Mouse (Mus musculus) megakaryocyte, embryonic 14.5 days (primary cell): ENCODE measurements around the gene Tenm4. TPM values are rescaled to one million over a fixed set of nuclear protein-coding genes. Genes with fewer than 3 reads are reported as not detected.

Experiments
- H3K27me3 ChIP-seq: replicated peaks from 2 replicates; pipeline ENCODE3; 2012; ENCODE audit warnings: inconsistent platforms
- H3K36me3 ChIP-seq: replicated peaks from 2 replicates; pipeline ENCODE3; 2012; ENCODE audit warnings: low read length, inconsistent platforms, mixed read lengths
- H3K4me1 ChIP-seq: 2 replicates; pipeline ENCODE4 v1.6.1; 2012; ENCODE audit warnings: inconsistent platforms
- H3K4me3 ChIP-seq: replicated peaks from 2 replicates; pipeline ENCODE3; 2012; ENCODE audit warnings: moderate library complexity, mild to moderate bottlenecking, inconsistent platforms
- H3K9me3 ChIP-seq: 2 replicates; pipeline ENCODE4 v1.6.1; 2012; ENCODE audit warnings: inconsistent platforms
- FLI1 ChIP-seq: IDR thresholded peaks from 2 replicates; pipeline ENCODE4 v1.6.1; 2012; ENCODE audit warnings: low read length, inconsistent platforms, mixed read lengths
- GATA1 ChIP-seq: IDR thresholded peaks from 3 replicates; pipeline ENCODE4 v1.6.1; 2012; ENCODE audit warnings: mixed read lengths, low read length, inconsistent platforms, borderline replicate concordance
- polyA plus RNA-seq: library from polyadenylated mRNA; stranded (reverse); fragments of >175 nt; gene quantifications from 2 replicates; pipeline ENCODE4 v1.2.3, GENCODE M21; 2012; ENCODE audit warnings: low replicate concordance; ENCODE audit not compliant: insufficient read depth

Tenm4 gene
- polyA plus RNA-seq, 1 experiment = not detected

GRCm38 (mm10) chr7:96502321-96502973 lies 331.4 kb downstream of the Tenm4 start:
- no peak overlapping the region for H3K4me3 ChIP-seq
- TF ChIP-seq FLI1 (no peak), GATA1 (no peak)
- H3K27me3 ChIP-seq = no peaks in the 10 kb centered on the region
- no peaks in the 10 kb centered on the region for H3K36me3 ChIP-seq
- H3K4me1 ChIP-seq = no peaks in the 10 kb centered on the region
- no peaks in the 10 kb centered on the region for H3K9me3 ChIP-seq

GRCm38 (mm10) chr7:96505538-96505937 lies 334.5 kb downstream of the Tenm4 start:
- Histone ChIP-seq H3K9me3 (peaks cover 9% of the 10 kb centered on the region), H3K4me1 (no peaks in the 10 kb centered on the region), H3K27me3 (no peaks in the 10 kb centered on the region), H3K36me3 (no peaks in the 10 kb centered on the region), H3K4me3 (no peak overlapping the region)
- TF ChIP-seq GATA1 = no peak
- no peak for TF ChIP-seq FLI1

GRCm38 (mm10) chr7:96507046-96507445 lies 336.0 kb downstream of the Tenm4 start:
- no peak for TF ChIP-seq GATA1
- H3K4me3 ChIP-seq = no peak overlapping the region
- H3K27me3 ChIP-seq = no peaks in the 10 kb centered on the region
- H3K4me1 ChIP-seq = no peaks in the 10 kb centered on the region
- peaks cover 9% of the 10 kb centered on the region for H3K9me3 ChIP-seq
- no peaks in the 10 kb centered on the region for H3K36me3 ChIP-seq

- H3K4me3 ChIP-seq = no peak overlapping the region
- TF ChIP-seq FLI1 (no peak), GATA1 (no peak)
- no peaks in the 10 kb centered on the region for H3K27me3 ChIP-seq
- no peaks in the 10 kb centered on the region for H3K36me3 ChIP-seq
- H3K4me1 ChIP-seq = no peaks in the 10 kb centered on the region
- H3K9me3 ChIP-seq = peaks cover 9% of the 10 kb centered on the region
These were observed 339.4 kb downstream of the Tenm4 start for GRCm38 (mm10) chr7:96510396-96510795.

- Histone ChIP-seq H3K4me1 (no peaks in the 10 kb centered on the region), H3K36me3 (no peaks in the 10 kb centered on the region), H3K9me3 (peaks cover 9% of the 10 kb centered on the region), H3K4me3 (no peak overlapping the region), H3K27me3 (no peaks in the 10 kb centered on the region)
- TF ChIP-seq GATA1 (no peak), FLI1 (no peak)
These were observed 340.1 kb downstream of the Tenm4 start for GRCm38 (mm10) chr7:96511018-96511609.

- Histone ChIP-seq H3K27me3 (no peaks in the 10 kb centered on the region), H3K36me3 (no peaks in the 10 kb centered on the region), H3K9me3 (peaks cover 9% of the 10 kb centered on the region), H3K4me3 (no peak overlapping the region), H3K4me1 (no peaks in the 10 kb centered on the region)
- TF ChIP-seq GATA1 (no peak), FLI1 (no peak)
These were observed 341.0 kb downstream of the Tenm4 start for GRCm38 (mm10) chr7:96511953-96512511.

GRCm38 (mm10) chr7:96519216-96519615 lies 348.2 kb downstream of the Tenm4 start:
- TF ChIP-seq FLI1 (no peak), GATA1 (no peak)
- H3K4me3 ChIP-seq = no peak overlapping the region
- no peaks in the 10 kb centered on the region for H3K36me3 ChIP-seq
- peaks cover 3% of the 10 kb centered on the region for H3K27me3 ChIP-seq
- no peaks in the 10 kb centered on the region for H3K9me3 ChIP-seq
- H3K4me1 ChIP-seq = no peaks in the 10 kb centered on the region

- H3K27me3 ChIP-seq = peaks cover 5% of the 10 kb centered on the region
- H3K4me1 ChIP-seq = no peaks in the 10 kb centered on the region
- H3K36me3 ChIP-seq = no peaks in the 10 kb centered on the region
- no peak overlapping the region for H3K4me3 ChIP-seq
- no peaks in the 10 kb centered on the region for H3K9me3 ChIP-seq
- TF ChIP-seq FLI1 = no peak
These were observed 350.9 kb downstream of the Tenm4 start for GRCm38 (mm10) chr7:96521956-96522355.

- Histone ChIP-seq H3K4me3 (no peak overlapping the region), H3K27me3 (peaks cover 5% of the 10 kb centered on the region), H3K9me3 (no peaks in the 10 kb centered on the region), H3K4me1 (no peaks in the 10 kb centered on the region), H3K36me3 (no peaks in the 10 kb centered on the region)
- TF ChIP-seq FLI1 = no peak
These were observed 352.6 kb downstream of the Tenm4 start for GRCm38 (mm10) chr7:96523673-96524072.

- no peaks in the 10 kb centered on the region for H3K4me1 ChIP-seq
- H3K27me3 ChIP-seq = peaks cover 5% of the 10 kb centered on the region
- TF ChIP-seq GATA1 (no peak), FLI1 (no peak)
- no peak overlapping the region for H3K4me3 ChIP-seq
- H3K36me3 ChIP-seq = no peaks in the 10 kb centered on the region
- H3K9me3 ChIP-seq = no peaks in the 10 kb centered on the region
These were observed 353.6 kb downstream of the Tenm4 start for GRCm38 (mm10) chr7:96524486-96525205.
